Mouse (Mus musculus): ENCODE data around the gene Nup62cl.

The Nup62cl gene

GRCm38 (mm10) chrX:140062135-140062975 is at the start of gene Nup62cl, which contains the start of gene Pih1h3b:
TSS of gene Nup62cl (minus strand) at chrX:140062712.
TSS of gene Pih1h3b (plus strand) at chrX:140062879.
- in situ Hi-C loops (cut with MboI, MseI): no loop called here

GRCm38 (mm10) chrX:140094066-140094465 is 31.6 kb upstream of the Nup62cl start:
- in situ Hi-C loops (cut with MboI, MseI): no loop called here

GRCm38 (mm10) chrX:140082535-140082934 is 20.0 kb upstream of the Nup62cl start:
- in situ Hi-C loops (cut with MboI, MseI): no loop called here

GRCm38 (mm10) chrX:140060886-140061874 is 1.3 kb downstream of the Nup62cl start:
- in situ Hi-C loops (cut with MboI, MseI): no loop called here

- in situ Hi-C loops (cut with MboI, MseI): no loop called here
These were observed 63.8 kb downstream of the Nup62cl start for GRCm38 (mm10) chrX:139998691-139999065.

GRCm38 (mm10) chrX:139997740-139998690 is 64.5 kb downstream of the Nup62cl start, which contains the start of gene Rbm41:
TSS of gene Rbm41 (minus strand) at chrX:139998595.
- in situ Hi-C loops (cut with MboI, MseI): no loop called here

- in situ Hi-C loops (cut with MboI, MseI): no loop called here
These were observed 80.4 kb downstream of the Nup62cl start for GRCm38 (mm10) chrX:139982115-139982514.

Data from T-helper 17 cell (primary cell).